Mouse (Mus musculus): ENCODE measurements around the gene Il12rb1. TPM values are rescaled to one million over a fixed set of nuclear protein-coding genes. Genes with fewer than 3 reads are reported as not detected.

Gene Il12rb1
- polyA plus RNA-seq, 1 experiment: 1.8 TPM

- H3K4me1 ChIP-seq (ENCODE audit: control insufficient read depth, insufficient read depth, low read length): peaks cover 42% of the 10 kb centered on the region
- 19% methylated on average over 26 of the region's 26 CpGs for WGBS
- H3K27me3 ChIP-seq (ENCODE audit: control insufficient read depth, insufficient read depth, low read length): no peaks in the 10 kb centered on the region
- H3K4me3 ChIP-seq (replicated peaks; ENCODE audit: insufficient read depth, low read depth, low read length): no peak overlapping the region
- DNase-seq: peak; percentile 91 to 94
- H3K27ac ChIP-seq (ENCODE audit: insufficient read depth, low read length): no peak overlapping the region
- TF ChIP-seq CTCF (IDR thresholded peaks at IDR 0.05; ENCODE audit: borderline replicate concordance, insufficient read depth, low read depth, low read length) (peak; percentile 100), POLR2A (IDR thresholded peaks at IDR 0.05; ENCODE audit: borderline replicate concordance, insufficient read depth, low read length) (no peak)
These were observed 38.9 kb upstream of the Il12rb1 start for GRCm38 (mm10) chr8:70769359-70769758.

- DNase-seq: no peak
- no peak overlapping the region for H3K4me3 ChIP-seq (replicated peaks; ENCODE audit: insufficient read depth, low read depth, low read length)
- H3K27ac ChIP-seq (ENCODE audit: insufficient read depth, low read length): no peak overlapping the region
- no peaks in the 10 kb centered on the region for H3K27me3 ChIP-seq (ENCODE audit: control insufficient read depth, insufficient read depth, low read length)
- TF ChIP-seq CTCF (IDR thresholded peaks at IDR 0.05; ENCODE audit: borderline replicate concordance, insufficient read depth, low read depth, low read length) (no peak), POLR2A (IDR thresholded peaks at IDR 0.05; ENCODE audit: borderline replicate concordance, insufficient read depth, low read length) (no peak)
- 89% methylated on average over 12 of the region's 12 CpGs for WGBS
- peaks cover 47% of the 10 kb centered on the region for H3K4me1 ChIP-seq (ENCODE audit: control insufficient read depth, insufficient read depth, low read length)
These were observed 38.4 kb upstream of the Il12rb1 start for GRCm38 (mm10) chr8:70769858-70770257.

GRCm38 (mm10) chr8:70770748-70771147 is 37.5 kb upstream of the Il12rb1 start:
- H3K4me3 ChIP-seq (replicated peaks; ENCODE audit: insufficient read depth, low read depth, low read length): no peak overlapping the region
- no peak for DNase-seq
- H3K27ac ChIP-seq (ENCODE audit: insufficient read depth, low read length): no peak overlapping the region
- H3K4me1 ChIP-seq (ENCODE audit: control insufficient read depth, insufficient read depth, low read length): peaks cover 53% of the 10 kb centered on the region
- no peaks in the 10 kb centered on the region for H3K27me3 ChIP-seq (ENCODE audit: control insufficient read depth, insufficient read depth, low read length)
- TF ChIP-seq POLR2A (IDR thresholded peaks at IDR 0.05; ENCODE audit: borderline replicate concordance, insufficient read depth, low read length): no peak
- TF ChIP-seq CTCF (IDR thresholded peaks at IDR 0.05; ENCODE audit: borderline replicate concordance, insufficient read depth, low read depth, low read length): no peak
- WGBS: 95% methylated on average over 13 of the region's 13 CpGs

- Histone ChIP-seq H3K4me1 (ENCODE audit: control insufficient read depth, insufficient read depth, low read length) (peaks cover 48% of the 10 kb centered on the region), H3K4me3 (replicated peaks; ENCODE audit: insufficient read depth, low read depth, low read length) (no peak overlapping the region), H3K27ac (ENCODE audit: insufficient read depth, low read length) (no peak overlapping the region), H3K27me3 (ENCODE audit: control insufficient read depth, insufficient read depth, low read length) (no peaks in the 10 kb centered on the region)
- 82% methylated on average over 7 of the region's 7 CpGs for WGBS
- no peak for DNase-seq
- TF ChIP-seq POLR2A (IDR thresholded peaks at IDR 0.05; ENCODE audit: borderline replicate concordance, insufficient read depth, low read length): no peak
- TF ChIP-seq CTCF (IDR thresholded peaks at IDR 0.05; ENCODE audit: borderline replicate concordance, insufficient read depth, low read depth, low read length): no peak
These were observed 37.0 kb upstream of the Il12rb1 start for GRCm38 (mm10) chr8:70771217-70771616.

- peak in 1 of 2 experiments; percentile 18 for DNase-seq
- TF ChIP-seq POLR2A (IDR thresholded peaks at IDR 0.05; ENCODE audit: borderline replicate concordance, insufficient read depth, low read length): no peak
- TF ChIP-seq CTCF (IDR thresholded peaks at IDR 0.05; ENCODE audit: borderline replicate concordance, insufficient read depth, low read depth, low read length): no peak
- peaks cover 41% of the 10 kb centered on the region for H3K4me1 ChIP-seq (ENCODE audit: control insufficient read depth, insufficient read depth, low read length)
- no peak overlapping the region for H3K4me3 ChIP-seq (replicated peaks; ENCODE audit: insufficient read depth, low read depth, low read length)
- no peak overlapping the region for H3K27ac ChIP-seq (ENCODE audit: insufficient read depth, low read length)
- H3K27me3 ChIP-seq (ENCODE audit: control insufficient read depth, insufficient read depth, low read length): no peaks in the 10 kb centered on the region
- 78% methylated on average over 13 of the region's 13 CpGs for WGBS
These were observed 36.2 kb upstream of the Il12rb1 start for GRCm38 (mm10) chr8:70772075-70772474.

- H3K4me1 ChIP-seq (ENCODE audit: control insufficient read depth, insufficient read depth, low read length): peaks cover 39% of the 10 kb centered on the region
- H3K4me3 ChIP-seq (replicated peaks; ENCODE audit: insufficient read depth, low read depth, low read length): no peak overlapping the region
- WGBS: 42% methylated on average over 9 of the region's 9 CpGs
- peak overlapping the region; percentile 9; the same call in 1 of the 2 replicates for H3K27ac ChIP-seq (ENCODE audit: insufficient read depth, low read length)
- no peaks in the 10 kb centered on the region for H3K27me3 ChIP-seq (ENCODE audit: control insufficient read depth, insufficient read depth, low read length)
- peak in 1 of 2 experiments; percentile 38 for DNase-seq
- TF ChIP-seq POLR2A (IDR thresholded peaks at IDR 0.05; ENCODE audit: borderline replicate concordance, insufficient read depth, low read length) (no peak), CTCF (IDR thresholded peaks at IDR 0.05; ENCODE audit: borderline replicate concordance, insufficient read depth, low read depth, low read length) (no peak)
These were observed 35.4 kb upstream of the Il12rb1 start for GRCm38 (mm10) chr8:70772890-70773289.

- peaks cover 39% of the 10 kb centered on the region for H3K4me1 ChIP-seq (ENCODE audit: control insufficient read depth, insufficient read depth, low read length)
- H3K27me3 ChIP-seq (ENCODE audit: control insufficient read depth, insufficient read depth, low read length): no peaks in the 10 kb centered on the region
- TF ChIP-seq CTCF (IDR thresholded peaks at IDR 0.05; ENCODE audit: borderline replicate concordance, insufficient read depth, low read depth, low read length) (no peak), POLR2A (IDR thresholded peaks at IDR 0.05; ENCODE audit: borderline replicate concordance, insufficient read depth, low read length) (no peak)
- peak overlapping the region; percentile 5 for H3K4me3 ChIP-seq (replicated peaks; ENCODE audit: insufficient read depth, low read depth, low read length)
- WGBS: 11% methylated on average over 5 of the region's 5 CpGs
- DNase-seq: peak; percentile 79 to 87
- H3K27ac ChIP-seq (ENCODE audit: insufficient read depth, low read length): peak overlapping the region; percentile 62
These were observed 34.8 kb upstream of the Il12rb1 start for GRCm38 (mm10) chr8:70773410-70773809.

- peaks cover 39% of the 10 kb centered on the region for H3K4me1 ChIP-seq (ENCODE audit: control insufficient read depth, insufficient read depth, low read length)
- H3K27me3 ChIP-seq (ENCODE audit: control insufficient read depth, insufficient read depth, low read length): no peaks in the 10 kb centered on the region
- WGBS: 1% methylated on average over 9 of the region's 9 CpGs
- H3K4me3 ChIP-seq (replicated peaks; ENCODE audit: insufficient read depth, low read depth, low read length): peak overlapping the region; percentile 9
- TF ChIP-seq CTCF (IDR thresholded peaks at IDR 0.05; ENCODE audit: borderline replicate concordance, insufficient read depth, low read depth, low read length): no peak
- TF ChIP-seq POLR2A (IDR thresholded peaks at IDR 0.05; ENCODE audit: borderline replicate concordance, insufficient read depth, low read length): no peak
- peak overlapping the region; percentile 62 for H3K27ac ChIP-seq (ENCODE audit: insufficient read depth, low read length)
- DNase-seq: peak; percentile 81 to 85
These were observed 34.4 kb upstream of the Il12rb1 start for GRCm38 (mm10) chr8:70773833-70774232.
